Mouse (Mus musculus): ENCODE results near the gene Arl6ip4. TPM values are rescaled to one million over a fixed set of nuclear protein-coding genes. Genes with fewer than 3 reads are reported as not detected.

The Arl6ip4 gene
- polyA plus RNA-seq (2011; ENCODE audit: insufficient read depth, insufficient read length, low replicate concordance, missing spikeins) = 72.3 and 112 TPM in 2 replicates

DNA sequence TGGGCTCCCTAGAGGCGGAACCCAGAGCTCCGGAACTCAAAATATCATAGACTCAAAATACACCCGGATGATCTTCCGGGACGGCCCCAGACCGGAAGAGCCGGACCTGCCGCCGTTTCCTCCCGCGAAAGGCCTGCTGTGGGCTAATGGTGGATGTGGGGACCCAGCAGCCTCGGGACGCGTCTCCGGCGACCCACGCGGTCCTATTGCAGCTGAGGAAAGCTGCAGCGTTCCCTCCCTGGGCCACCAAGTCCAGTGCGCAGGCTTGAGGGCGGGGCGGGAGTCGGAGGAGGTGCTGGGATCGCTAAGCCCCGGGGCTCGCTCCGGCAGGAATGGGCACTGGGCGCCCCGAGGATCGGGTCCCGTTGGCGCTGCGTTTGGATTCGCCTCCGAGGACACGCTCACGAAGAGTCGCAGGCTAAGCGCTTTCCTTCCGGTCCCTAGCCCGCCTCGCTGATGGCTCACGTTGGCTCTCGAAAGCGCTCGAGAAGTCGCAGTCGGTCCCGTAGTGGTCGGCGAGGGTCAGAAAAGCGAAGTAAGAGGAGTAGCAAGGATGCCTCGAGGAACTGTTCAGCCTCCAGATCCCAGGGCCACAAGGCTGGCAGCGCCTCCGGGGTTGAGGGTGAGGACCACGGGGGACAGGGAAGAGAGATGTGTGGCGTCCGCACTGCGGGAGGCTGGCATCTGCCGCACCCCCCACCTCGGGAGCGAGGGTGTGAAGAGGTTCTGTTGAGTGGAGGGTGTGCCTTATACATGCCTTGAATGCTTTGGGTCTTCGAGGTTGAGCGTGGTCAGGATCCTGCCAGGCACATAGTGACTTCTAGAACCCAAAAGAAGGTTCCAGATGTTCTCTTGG is at the start of gene Arl6ip4:
Gene Arl6ip4 (plus strand): TSS at position 100 of the 856 bp plus-strand sequence.
- Histone ChIP-seq H3K4me3 (replicated peaks; ENCODE audit: control insufficient read depth, low read depth, low read length) (peak within 1 kb of the TSS; percentile 99), H3K27ac (ENCODE audit: control insufficient read depth, insufficient read depth, low read depth, low read length, poor library complexity) (peak within 1 kb of the TSS; percentile 74; the same call in 1 of the 2 replicates), H3K4me1 (ENCODE audit: control insufficient read depth, insufficient read depth, low read length) (peaks cover 2% of the 10 kb centered on the region)
- under 1% methylated on average over 64 of the region's 64 CpGs for WGBS
- no peak for TF ChIP-seq CTCF (IDR thresholded peaks at IDR 0.05; ENCODE audit: control insufficient read depth, insufficient read depth, low read length)
- peak; percentile 75; the same call in 1 of the 2 replicates for TF ChIP-seq POLR2A (IDR thresholded peaks at IDR 0.05; ENCODE audit: borderline replicate concordance, control insufficient read depth, low read depth, low read length)

DNA sequence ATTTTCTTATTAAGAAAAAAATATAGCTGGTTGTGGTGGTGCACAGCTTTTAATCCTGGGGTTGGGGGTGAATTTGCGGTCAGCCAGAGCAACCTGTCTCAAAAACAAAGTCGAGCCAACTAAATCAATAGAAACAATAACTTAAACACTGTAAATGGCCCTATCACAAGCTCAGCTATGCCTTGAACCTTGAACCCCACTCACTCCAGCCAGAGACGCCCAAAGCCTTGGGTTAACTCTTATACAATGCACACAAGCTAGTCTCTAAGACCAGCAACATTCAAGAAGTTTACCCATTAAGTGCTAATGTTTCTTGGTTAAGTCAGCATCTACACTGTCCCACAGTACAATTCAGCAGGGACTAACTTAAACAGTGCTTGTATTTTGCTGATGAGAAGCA is 46.2 kb upstream of the Arl6ip4 start:
- Histone ChIP-seq H3K4me1 (ENCODE audit: control insufficient read depth, insufficient read depth, low read length) (no peaks in the 10 kb centered on the region), H3K27ac (ENCODE audit: control insufficient read depth, insufficient read depth, low read depth, low read length, poor library complexity) (no peak overlapping the region), H3K4me3 (replicated peaks; ENCODE audit: control insufficient read depth, low read depth, low read length) (no peak overlapping the region)
- TF ChIP-seq CTCF (IDR thresholded peaks at IDR 0.05; ENCODE audit: control insufficient read depth, insufficient read depth, low read length) = no peak
- no peak for TF ChIP-seq POLR2A (IDR thresholded peaks at IDR 0.05; ENCODE audit: borderline replicate concordance, control insufficient read depth, low read depth, low read length)
- 86% methylated on average over 3 of the region's 3 CpGs for WGBS

DNA sequence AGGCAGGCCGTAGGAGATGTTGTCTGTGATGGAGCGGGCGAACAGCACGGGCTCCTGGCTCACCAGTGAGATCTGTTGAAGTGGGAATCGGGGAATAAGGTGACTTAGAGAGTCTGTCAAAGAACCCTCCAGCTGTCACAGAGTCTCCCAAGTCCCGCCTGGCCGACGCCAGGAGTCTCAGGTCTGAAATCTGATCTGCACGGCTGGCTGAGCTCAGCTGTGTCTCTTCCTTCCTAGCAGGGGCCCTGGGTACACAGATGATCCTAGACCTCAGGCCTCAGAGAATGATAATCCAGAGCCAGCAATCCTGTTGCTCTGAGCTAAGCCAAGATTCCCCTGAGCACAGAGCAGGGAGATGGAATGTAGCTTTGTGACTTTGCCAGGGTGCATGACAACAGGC is 42.2 kb upstream of the Arl6ip4 start:
- Histone ChIP-seq H3K27ac (ENCODE audit: control insufficient read depth, insufficient read depth, low read depth, low read length, poor library complexity) (no peak overlapping the region), H3K4me3 (replicated peaks; ENCODE audit: control insufficient read depth, low read depth, low read length) (no peak overlapping the region), H3K4me1 (ENCODE audit: control insufficient read depth, insufficient read depth, low read length) (peaks cover 6% of the 10 kb centered on the region)
- TF ChIP-seq POLR2A (IDR thresholded peaks at IDR 0.05; ENCODE audit: borderline replicate concordance, control insufficient read depth, low read depth, low read length) = no peak
- TF ChIP-seq CTCF (IDR thresholded peaks at IDR 0.05; ENCODE audit: control insufficient read depth, insufficient read depth, low read length) = no peak
- 75% methylated on average over 9 of the region's 9 CpGs for WGBS

DNA sequence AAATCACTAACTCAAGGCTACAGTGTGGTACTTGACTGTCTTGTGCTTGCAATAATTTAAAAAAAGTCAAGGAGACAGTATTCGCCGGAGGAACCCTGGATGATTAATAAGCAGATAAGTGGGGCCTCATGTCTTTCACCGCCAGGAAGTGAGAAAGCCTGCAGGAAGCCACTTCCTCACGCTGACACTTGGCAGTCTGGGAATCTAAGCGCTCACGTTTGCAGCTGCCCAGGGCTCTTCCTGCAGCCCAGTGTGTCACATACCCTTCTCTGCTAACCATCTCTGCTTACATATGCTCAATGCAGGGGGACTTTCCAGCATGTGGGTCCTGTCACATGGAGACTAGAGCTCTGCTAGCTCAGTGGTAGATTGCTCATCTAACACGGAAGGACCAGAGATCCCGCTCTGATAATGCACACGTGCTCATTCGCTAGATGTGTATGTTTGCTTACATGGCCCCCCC is 41.0 kb upstream of the Arl6ip4 start:
- peaks cover 8% of the 10 kb centered on the region for H3K4me1 ChIP-seq (ENCODE audit: control insufficient read depth, insufficient read depth, low read length)
- no peak overlapping the region for H3K27ac ChIP-seq (ENCODE audit: control insufficient read depth, insufficient read depth, low read depth, low read length, poor library complexity)
- TF ChIP-seq CTCF (IDR thresholded peaks at IDR 0.05; ENCODE audit: control insufficient read depth, insufficient read depth, low read length) (no peak), POLR2A (IDR thresholded peaks at IDR 0.05; ENCODE audit: borderline replicate concordance, control insufficient read depth, low read depth, low read length) (no peak)
- WGBS = 9% methylated on average over 10 of the region's 10 CpGs
- no peak overlapping the region for H3K4me3 ChIP-seq (replicated peaks; ENCODE audit: control insufficient read depth, low read depth, low read length)

DNA sequence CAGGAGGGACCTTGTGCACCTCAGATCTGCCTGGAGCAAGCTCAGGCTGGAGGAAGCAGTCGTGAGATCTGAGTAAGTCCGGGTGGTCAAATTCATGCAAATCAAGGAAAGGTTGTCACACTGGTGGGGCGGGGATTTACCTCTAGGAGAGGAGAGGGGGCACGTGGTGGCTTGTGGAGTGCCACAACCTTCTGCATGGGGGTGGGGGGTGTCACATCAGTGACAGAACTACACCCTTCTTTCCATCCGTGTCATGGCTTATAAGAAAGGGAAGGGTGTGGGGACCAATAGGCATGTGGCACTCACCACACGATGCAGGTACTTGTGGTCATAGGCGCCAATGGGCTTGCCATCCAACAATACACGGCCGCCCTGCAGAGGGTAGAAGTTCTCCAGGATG is 40.2 kb upstream of the Arl6ip4 start:
- peaks cover 10% of the 10 kb centered on the region for H3K4me1 ChIP-seq (ENCODE audit: control insufficient read depth, insufficient read depth, low read length)
- 35% methylated on average over 9 of the region's 9 CpGs for WGBS
- H3K4me3 ChIP-seq (replicated peaks; ENCODE audit: control insufficient read depth, low read depth, low read length) = no peak overlapping the region
- no peak overlapping the region for H3K27ac ChIP-seq (ENCODE audit: control insufficient read depth, insufficient read depth, low read depth, low read length, poor library complexity)
- no peak for TF ChIP-seq CTCF (IDR thresholded peaks at IDR 0.05; ENCODE audit: control insufficient read depth, insufficient read depth, low read length)
- no peak for TF ChIP-seq POLR2A (IDR thresholded peaks at IDR 0.05; ENCODE audit: borderline replicate concordance, control insufficient read depth, low read depth, low read length)

DNA sequence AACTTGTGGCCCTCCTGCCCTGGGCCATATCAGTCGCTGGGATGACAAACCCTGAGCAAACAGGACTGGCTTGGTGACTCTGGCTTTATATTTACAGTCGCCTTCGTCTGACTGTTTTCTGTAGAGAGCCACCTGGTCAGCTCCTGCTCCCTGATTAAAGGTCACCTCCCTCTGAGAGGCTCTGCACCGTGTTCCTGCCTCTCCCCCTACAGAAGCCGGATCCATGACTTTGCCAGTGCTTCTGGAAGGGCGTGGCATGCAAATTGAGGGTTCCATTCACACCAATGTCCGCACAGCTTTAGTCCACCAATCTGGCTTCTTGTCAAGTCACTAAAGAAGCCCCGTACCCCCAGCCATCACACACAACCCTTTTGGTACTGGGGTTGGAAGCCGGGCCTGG is 39.3 kb upstream of the Arl6ip4 start:
- Histone ChIP-seq H3K4me3 (replicated peaks; ENCODE audit: control insufficient read depth, low read depth, low read length) (no peak overlapping the region), H3K4me1 (ENCODE audit: control insufficient read depth, insufficient read depth, low read length) (peaks cover 10% of the 10 kb centered on the region), H3K27ac (ENCODE audit: control insufficient read depth, insufficient read depth, low read depth, low read length, poor library complexity) (no peak overlapping the region)
- 79% methylated on average over 9 of the region's 9 CpGs for WGBS
- TF ChIP-seq CTCF (IDR thresholded peaks at IDR 0.05; ENCODE audit: control insufficient read depth, insufficient read depth, low read length) (no peak), POLR2A (IDR thresholded peaks at IDR 0.05; ENCODE audit: borderline replicate concordance, control insufficient read depth, low read depth, low read length) (no peak)

DNA sequence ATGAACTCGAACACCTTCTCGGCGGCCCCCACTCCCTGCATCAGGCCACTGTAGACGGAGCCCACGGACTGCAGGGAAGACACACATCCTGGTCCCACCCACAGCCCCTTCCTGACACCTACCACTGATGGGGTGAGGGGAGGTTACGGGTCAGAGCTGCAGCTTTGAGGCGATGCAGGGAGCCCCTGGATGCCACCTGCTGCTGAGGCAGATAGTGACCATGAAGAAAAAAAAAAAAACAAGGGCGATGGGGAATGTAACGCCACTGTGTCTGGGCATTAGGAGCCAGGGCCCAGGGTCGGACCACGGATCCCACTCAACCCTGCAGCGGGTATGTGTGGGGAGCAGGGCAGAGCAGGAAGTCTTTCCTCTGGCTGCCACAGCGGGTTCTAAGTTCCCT is 38.6 kb upstream of the Arl6ip4 start:
- H3K4me3 ChIP-seq (replicated peaks; ENCODE audit: control insufficient read depth, low read depth, low read length) = no peak overlapping the region
- TF ChIP-seq POLR2A (IDR thresholded peaks at IDR 0.05; ENCODE audit: borderline replicate concordance, control insufficient read depth, low read depth, low read length) (no peak), CTCF (IDR thresholded peaks at IDR 0.05; ENCODE audit: control insufficient read depth, insufficient read depth, low read length) (no peak)
- H3K4me1 ChIP-seq (ENCODE audit: control insufficient read depth, insufficient read depth, low read length) = peaks cover 10% of the 10 kb centered on the region
- 51% methylated on average over 13 of the region's 13 CpGs for WGBS
- H3K27ac ChIP-seq (ENCODE audit: control insufficient read depth, insufficient read depth, low read depth, low read length, poor library complexity) = no peak overlapping the region

DNA sequence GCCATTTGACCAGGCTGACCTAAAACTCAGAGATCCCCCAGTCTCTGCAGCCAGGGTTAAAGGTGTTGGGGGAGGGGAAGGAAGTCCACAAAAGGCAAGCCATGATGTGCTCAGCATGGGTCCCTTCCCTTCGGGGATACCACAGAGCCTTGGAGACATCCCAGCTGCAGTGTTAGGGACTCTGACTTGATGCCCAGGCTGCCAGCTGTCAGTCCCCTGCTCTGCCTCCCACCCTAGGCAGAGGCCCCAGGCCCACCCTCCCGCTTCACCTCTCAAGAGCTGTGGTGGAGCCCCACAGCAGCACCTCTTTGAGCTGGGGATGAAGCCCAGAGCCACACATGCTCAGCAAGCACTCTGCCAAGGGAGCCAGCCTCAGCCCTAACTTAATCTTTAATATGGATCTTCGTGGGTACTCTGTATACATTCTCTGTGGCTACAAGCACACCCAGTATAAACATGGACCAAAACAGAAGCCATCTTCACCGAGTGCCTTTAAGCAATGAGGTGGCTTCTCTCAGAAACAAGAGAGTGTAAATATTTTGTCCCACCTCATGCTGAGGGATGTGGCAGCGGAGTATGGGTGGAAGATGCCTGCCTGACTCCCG is 37.9 kb upstream of the Arl6ip4 start:
- H3K4me1 ChIP-seq (ENCODE audit: control insufficient read depth, insufficient read depth, low read length) = peaks cover 10% of the 10 kb centered on the region
- TF ChIP-seq CTCF (IDR thresholded peaks at IDR 0.05; ENCODE audit: control insufficient read depth, insufficient read depth, low read length) = no peak
- TF ChIP-seq POLR2A (IDR thresholded peaks at IDR 0.05; ENCODE audit: borderline replicate concordance, control insufficient read depth, low read depth, low read length) = no peak
- WGBS = 56% methylated on average over 6 of the region's 6 CpGs
- no peak overlapping the region for H3K27ac ChIP-seq (ENCODE audit: control insufficient read depth, insufficient read depth, low read depth, low read length, poor library complexity)
- H3K4me3 ChIP-seq (replicated peaks; ENCODE audit: control insufficient read depth, low read depth, low read length) = no peak overlapping the region

Measured in bone marrow, adult 2 months (tissue).